Mouse (Mus musculus): ENCODE measurements around the gene Rgs3.
A peak's percentile ranks its signal among the peaks of the same experiment; 100 is the strongest.

Gene Rgs3

GRCm38 (mm10) chr4:62690997-62691396, 131.3 kb downstream of the Rgs3 start:
- no peak for DNase-seq (ENCODE audit: low spot score)

GRCm38 (mm10) chr4:62691625-62692024, 132.0 kb downstream of the Rgs3 start:
- DNase-seq (ENCODE audit: low spot score): no peak

DNA sequence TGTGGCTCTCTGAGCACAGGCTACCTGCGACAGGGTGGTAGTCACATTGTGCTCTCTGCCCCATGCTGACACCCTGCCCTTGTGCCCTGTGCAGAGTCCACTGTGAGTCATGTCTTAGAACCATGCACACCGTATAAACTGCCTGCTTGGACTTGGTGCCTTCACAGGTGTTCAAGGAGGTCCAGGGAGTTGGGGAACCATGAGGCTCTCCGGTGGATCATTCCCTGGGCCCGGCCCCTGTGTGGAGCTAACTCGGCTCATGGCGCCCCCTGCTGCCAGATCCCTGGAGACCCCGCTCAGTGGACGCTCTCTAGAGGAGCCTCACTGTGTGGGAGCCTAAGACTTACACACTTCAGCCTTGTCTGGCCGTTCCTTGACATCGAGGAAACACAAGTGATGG, 134.2 kb downstream of the Rgs3 start:
- DNase-seq (ENCODE audit: low spot score): no peak

DNA sequence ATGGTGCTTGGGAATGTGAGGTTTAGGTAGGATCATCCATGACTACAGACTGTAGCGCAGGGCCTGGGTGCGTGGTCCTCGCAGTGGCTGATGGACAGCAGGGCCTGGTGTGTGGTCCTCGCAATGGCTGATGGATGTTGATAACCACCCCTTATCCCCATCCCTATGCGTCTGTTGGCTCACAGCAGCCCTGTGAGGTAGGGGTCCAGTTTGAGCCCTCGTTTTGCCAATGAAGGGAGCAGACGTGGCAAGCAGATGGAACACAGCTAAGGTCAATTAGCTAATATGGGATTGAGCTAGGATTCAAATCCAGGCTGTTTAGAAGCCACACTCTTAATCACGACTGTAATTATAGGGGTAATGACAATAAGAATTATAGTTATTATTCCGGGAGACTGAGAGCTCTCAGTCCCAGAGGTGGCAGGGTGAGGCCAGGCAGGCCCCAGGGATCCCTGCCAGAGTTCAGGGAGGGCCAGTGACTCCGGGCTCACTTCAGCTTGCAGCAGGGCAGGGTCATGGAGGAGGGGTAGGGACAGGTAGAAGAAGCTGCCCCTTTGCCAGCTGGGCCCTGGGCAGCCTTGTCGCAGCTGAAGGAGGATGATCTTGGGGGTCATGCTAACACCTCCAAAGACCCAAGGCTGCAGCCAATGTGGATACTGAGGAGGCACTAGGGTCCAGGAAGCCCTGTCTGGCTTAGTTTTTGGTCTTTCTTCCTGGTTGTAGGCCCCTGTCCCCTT, 135.2 kb downstream of the Rgs3 start:
- DNase-seq (ENCODE audit: low spot score): no peak

DNA sequence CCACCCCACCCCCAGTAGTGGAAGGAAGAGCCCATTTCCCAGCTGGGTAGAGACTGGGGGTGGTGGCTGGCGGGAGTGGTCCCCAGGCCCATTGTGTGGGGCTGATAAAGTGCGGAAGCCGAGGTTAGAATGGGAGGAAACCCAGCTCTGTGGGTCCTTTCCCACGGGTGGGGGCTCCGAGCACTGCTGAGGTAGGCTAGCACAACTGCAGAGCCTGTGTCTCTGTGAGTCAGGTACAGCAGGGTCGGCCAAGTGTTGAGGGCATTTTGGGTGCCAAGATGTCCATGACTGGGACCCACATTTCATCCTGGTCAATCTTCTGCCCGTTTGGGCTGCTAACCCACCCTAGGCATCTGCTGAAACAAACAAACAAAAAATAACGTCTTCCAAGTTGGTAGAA, 135.9 kb downstream of the Rgs3 start:
- DNase-seq (ENCODE audit: low spot score): no peak

DNA sequence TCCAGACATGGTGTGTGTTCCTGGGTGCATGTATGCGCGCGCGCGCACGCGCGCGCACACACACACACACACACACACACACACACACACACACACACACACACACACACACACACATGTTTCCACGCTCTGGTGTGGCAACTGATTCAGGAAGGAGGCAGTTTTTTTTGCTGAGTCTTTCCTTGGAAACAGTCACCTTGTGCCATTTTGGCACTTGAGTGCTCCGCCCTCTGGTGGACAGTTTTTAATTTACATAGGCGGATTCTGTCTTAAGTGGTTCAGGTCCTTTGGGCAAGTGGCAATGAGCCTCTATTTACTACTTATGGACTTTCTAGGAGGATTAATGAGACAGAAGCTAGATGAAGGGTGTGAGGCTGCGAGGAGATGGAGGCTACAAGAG, 136.3 kb downstream of the Rgs3 start:
- no peak for DNase-seq (ENCODE audit: low spot score)

- DNase-seq (ENCODE audit: low spot score): no peak
These were observed 137.2 kb downstream of the Rgs3 start for GRCm38 (mm10) chr4:62696699-62697404.

DNA sequence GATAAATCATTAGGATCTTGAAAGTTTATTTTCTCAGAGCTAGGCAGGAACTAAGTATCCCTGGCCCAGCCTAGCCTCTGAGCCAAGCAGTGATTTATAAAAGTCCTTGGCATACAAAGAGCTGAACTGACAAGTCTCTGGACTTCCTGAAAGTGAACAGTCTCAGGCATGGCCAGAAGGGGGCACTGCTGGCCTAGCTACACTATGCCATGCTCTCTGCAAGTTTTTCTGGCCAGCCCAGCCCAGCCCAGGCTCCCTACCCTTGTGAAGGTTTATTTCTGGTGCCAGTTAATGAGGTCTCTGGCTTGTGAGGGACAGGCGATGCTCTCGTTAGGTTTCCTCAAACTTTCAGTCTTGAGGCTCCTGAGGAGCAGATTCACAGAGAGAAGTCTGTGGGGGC, 137.8 kb downstream of the Rgs3 start:
- peak; percentile 67 for DNase-seq (ENCODE audit: low spot score)

DNA sequence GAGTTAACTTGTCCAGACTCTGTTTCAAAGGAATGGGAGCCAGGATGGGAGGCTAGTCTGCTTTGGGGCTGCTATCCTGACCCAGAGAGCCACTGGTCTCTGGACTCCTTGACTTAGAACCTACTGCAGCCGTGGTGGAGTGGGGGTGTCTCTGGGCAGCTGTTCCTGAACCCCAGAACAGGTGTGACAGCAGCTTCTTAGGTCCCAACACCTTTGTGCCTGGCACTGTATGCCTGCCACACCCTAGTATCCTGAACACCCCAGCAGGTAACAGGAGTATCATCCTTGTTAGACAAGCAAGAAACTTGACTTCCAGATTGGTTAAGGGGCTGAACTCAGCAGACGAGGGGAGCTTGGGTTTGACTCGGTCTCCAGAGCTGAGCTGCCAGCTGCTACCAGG, 138.9 kb downstream of the Rgs3 start:
- no peak for DNase-seq (ENCODE audit: low spot score)

DNA sequence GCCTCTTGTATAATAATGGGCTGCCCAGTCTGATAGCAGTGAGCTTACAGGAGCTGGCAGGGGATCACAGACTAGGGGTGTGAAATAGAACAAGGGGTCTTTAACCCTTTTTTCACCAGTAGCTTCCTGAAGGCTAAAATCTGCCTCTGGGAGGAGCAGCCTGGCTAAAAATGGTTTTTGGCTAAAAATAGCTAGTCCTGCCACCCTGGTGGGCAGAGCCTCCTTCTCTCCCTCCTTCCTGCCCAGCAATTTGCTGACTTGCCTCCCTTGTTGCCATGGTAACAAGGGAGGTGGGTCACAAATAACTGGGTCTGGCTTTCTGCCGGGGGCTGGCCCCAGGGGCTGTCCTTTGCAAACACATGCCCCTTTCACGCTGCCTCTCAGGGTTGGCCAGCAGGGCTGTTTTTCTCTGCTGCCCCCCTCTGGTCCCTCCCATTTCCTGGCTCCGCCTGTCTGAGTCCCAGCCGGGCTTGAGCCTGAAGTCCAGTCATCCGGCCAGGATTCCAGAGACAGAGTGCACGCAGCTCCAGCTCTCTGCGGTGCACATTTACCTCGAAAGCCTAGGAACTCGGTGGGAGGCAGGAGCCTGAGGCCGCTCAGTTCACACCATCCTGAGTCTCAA, 139.7 kb downstream of the Rgs3 start:
- DNase-seq (ENCODE audit: low spot score): peak; percentile 71

- no peak for DNase-seq (ENCODE audit: low spot score)
These were observed 140.8 kb downstream of the Rgs3 start for GRCm38 (mm10) chr4:62700426-62700825.

- DNase-seq (ENCODE audit: low spot score): no peak
These were observed 143.5 kb downstream of the Rgs3 start for GRCm38 (mm10) chr4:62703151-62703550.

- DNase-seq (ENCODE audit: low spot score): no peak
These were observed 144.6 kb downstream of the Rgs3 start for GRCm38 (mm10) chr4:62704204-62704603.

- no peak for DNase-seq (ENCODE audit: low spot score)
These were observed 145.4 kb downstream of the Rgs3 start for GRCm38 (mm10) chr4:62705013-62705412.

DNA sequence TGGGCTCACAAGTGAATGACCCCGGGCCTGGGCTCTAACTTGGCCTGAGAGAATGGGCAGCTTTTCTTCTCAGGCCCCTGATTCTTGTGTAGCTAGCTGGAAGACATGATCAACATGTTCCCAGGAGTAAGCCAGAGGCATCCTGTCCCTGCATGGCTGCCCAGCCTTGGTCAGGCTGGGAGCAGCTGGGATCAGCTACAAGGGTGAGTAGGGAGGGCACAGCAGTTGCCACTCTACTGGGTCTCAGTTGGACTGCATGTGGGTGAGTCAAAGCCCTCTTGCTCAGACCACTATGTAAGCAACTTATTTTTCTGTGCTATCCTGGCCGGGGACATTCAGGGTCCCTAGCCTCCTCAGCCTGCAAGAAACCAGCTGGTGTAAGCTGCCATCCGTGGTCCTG, 146.1 kb downstream of the Rgs3 start:
- no peak for DNase-seq (ENCODE audit: low spot score)

DNA sequence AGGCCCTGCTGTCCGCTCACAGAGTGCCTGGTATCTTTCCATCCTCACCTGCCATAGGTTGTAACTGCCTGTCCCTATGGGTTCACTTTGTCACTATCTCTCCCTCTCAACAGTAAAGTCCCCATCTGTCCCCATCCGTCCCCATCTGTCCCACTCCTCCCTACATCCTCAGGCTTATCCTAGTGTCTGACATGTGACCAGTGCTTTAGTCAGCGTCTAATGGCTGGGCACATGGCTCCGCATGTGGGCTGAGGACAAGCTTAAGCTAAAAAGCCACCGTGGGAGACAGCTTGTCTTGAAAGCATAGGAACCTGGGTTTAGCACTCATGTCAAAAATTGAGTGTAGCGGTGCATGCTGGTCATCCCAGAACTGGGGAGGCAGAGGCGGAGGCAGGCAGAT, 148.4 kb downstream of the Rgs3 start:
- DNase-seq (ENCODE audit: low spot score): no peak

- no peak for DNase-seq (ENCODE audit: low spot score)
These were observed 149.3 kb downstream of the Rgs3 start for GRCm38 (mm10) chr4:62708994-62709393.

DNA sequence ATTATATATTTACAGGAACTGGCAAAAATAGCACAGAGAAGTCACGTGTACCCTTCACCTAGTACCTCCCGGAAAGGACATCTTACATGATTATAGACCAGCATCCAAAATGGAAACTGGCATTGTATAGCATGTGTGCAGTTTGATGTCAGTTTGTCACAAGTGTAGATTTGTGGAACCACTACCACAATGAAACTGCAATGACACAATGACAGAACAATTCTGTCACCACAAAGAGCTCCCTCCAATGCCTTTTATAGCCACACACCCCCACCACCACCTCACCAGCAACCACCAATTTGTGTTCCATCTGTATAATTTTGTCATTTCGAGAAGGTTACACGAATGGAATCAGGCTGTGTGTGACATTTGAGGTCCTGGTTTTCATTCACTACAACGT, 149.8 kb downstream of the Rgs3 start:
- DNase-seq (ENCODE audit: low spot score): no peak

GRCm38 (mm10) chr4:62711159-62711558, 151.5 kb downstream of the Rgs3 start:
- DNase-seq (ENCODE audit: low spot score): no peak

DNA sequence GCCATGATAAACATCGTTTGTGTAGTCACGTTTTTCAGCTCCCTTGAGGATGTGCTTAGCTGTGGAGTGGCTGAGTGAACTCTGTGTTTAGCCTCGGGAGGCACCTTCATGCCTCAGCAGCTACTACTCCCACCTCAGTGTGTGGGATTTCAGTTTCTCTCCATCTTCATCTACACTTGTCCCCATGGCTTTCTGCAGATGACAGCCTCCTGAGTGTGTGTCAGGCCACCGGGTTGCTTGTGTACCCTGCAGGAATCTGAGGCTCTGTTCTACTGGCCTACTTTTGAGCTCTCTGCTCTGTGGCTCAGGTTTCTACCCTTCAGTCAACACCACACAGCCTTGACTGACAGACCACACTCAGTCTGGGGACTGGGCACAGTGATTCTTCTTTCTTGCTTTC, 151.9 kb downstream of the Rgs3 start:
- DNase-seq (ENCODE audit: low spot score): no peak

- no peak for DNase-seq (ENCODE audit: low spot score)
These were observed 161.2 kb downstream of the Rgs3 start for GRCm38 (mm10) chr4:62720861-62721260.

DNA sequence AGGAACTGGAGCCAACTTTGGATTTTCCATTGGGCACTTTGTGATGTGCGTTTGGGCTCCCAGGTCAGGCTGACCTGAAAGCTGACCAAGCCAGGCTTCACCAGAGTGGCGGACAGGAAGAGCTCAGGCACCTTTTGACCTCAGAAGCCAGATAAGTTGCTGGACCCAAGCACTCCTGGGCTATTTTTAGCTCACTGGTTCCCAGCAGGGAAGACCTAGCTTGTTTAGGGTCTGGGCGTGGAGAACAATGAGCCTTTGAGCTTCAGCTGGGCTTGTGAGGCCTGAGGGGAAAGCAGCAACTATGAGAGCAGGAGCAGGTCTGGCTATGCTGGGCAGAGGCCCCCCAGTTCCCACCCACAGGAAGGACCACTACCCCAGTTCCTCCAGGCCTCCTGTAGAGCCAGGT, 162.4 kb downstream of the Rgs3 start:
- no peak for DNase-seq (ENCODE audit: low spot score)

DNA sequence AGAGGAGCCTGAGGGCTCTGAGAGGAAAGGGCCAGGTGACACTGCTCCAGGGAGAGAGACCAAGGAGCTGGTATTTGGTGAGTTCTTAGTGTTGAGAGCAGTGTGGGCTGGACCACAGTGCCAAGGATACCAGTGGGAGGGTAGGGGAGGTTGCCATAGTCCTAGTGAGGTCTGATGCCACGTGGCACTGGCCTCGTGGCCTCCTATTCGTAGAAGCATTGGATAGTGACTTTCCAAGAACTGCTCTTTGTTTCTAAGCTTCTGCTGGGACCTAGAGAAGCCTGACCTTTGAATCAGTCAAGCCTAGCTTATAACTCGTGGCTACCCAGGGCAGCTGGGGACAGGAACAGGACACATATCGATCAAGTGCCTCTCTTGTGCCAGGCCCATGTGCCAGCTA, 164.1 kb downstream of the Rgs3 start:
- no peak for DNase-seq (ENCODE audit: low spot score)

All from urinary bladder, postnatal 10 days (tissue).